ENCODE assay signal across 30 mouse cellular contexts in genomic region chr4:136594006-136594405, GRCm38 (mm10). TPM values are rescaled to one million over a fixed set of nuclear protein-coding genes. Genes with fewer than 3 reads are reported as not detected.
A peak's percentile ranks its signal among the peaks of the same experiment; 100 is the strongest.
DNase-seq lines count a peak whose midpoint lies in the region; TF ChIP-seq lines count a peak whose summit lies in the region.
"Had no signal": no experiment of that assay in that cellular context is flagged by ENCODE, and none has a peak within 500 bp of the region (broad histone marks: within the 10 kb centered on the region; RNA-seq: fewer than 3 reads in every experiment).

No protein-coding gene starts in this region.

- peak overlapping the region; percentile 24 for H3K4me2 ChIP-seq in myocyte (ENCODE audit: low read depth)
- H3K4me2 ChIP-seq: embryonic facial prominence, embryonic 15.5 days; forebrain, embryonic 15.5 days; hindbrain, embryonic 12.5 days had no signal

- TF ChIP-seq CTCF in E14TG2a.4 (conservative IDR thresholded peaks at IDR 0.05; ENCODE audit: low read length), result no peak

- H3K36me3 ChIP-seq in E14TG2a.4 (ENCODE audit: insufficient read depth, low read length), result peaks cover 54% of the 10 kb centered on the region
- no peaks in the 10 kb centered on the region for H3K36me3 ChIP-seq in myocyte (ENCODE audit: control insufficient read depth, insufficient read depth)

- DNase-seq in ES-CJ7 (ENCODE audit: low read depth, low spot score), result peak; percentile 74
- peak; percentile 73 for DNase-seq in ZHBTc4 (ENCODE audit: low read depth, low spot score)
- no peak for DNase-seq in right cerebral cortex, postnatal 36 days (ENCODE audit: low spot score in 2 of 2)
- DNase-seq in urinary bladder, postnatal 36 days (ENCODE audit: low spot score in 2 of 2), result no peak
- no peak for DNase-seq in left cerebral cortex, postnatal 4 days
- DNase-seq: adrenal gland, postnatal 14 days; B cell, adult 2 months; cerebellum, adult 18-20 months; cerebellum, adult 9-11 months; embryo, embryonic 11 days; heart, adult 18-20 months; heart, postnatal 10 days; heart, postnatal 4 days had no signal

- H3K4me3 ChIP-seq in E14TG2a.4 (replicated peaks; ENCODE audit: low read length) (peak overlapping the region; percentile 8; the same call in 1 of the 2 replicates), myocyte (no peak overlapping the region)
- H3K4me3 ChIP-seq: embryonic facial prominence, embryonic 15.5 days; erythroblast, embryonic 14.5 days; forebrain, embryonic 15.5 days; heart, embryonic 10.5 days; hindbrain, embryonic 12.5 days had no signal

- H3ac ChIP-seq in myocyte (ENCODE audit: control insufficient read depth, insufficient read length), result no peak overlapping the region

- peaks cover 94% of the 10 kb centered on the region for H3K4me1 ChIP-seq in E14TG2a.4 (replicated peaks; ENCODE audit: low read depth, low read length)

- intact Hi-C loops in left cerebral cortex, postnatal 4 days (cut with DNase I), result no loop called here

- no peaks in the 10 kb centered on the region for H3K9me3 ChIP-seq in E14TG2a.4 (ENCODE audit: low read length)
- H3K9me3 ChIP-seq: embryonic facial prominence, embryonic 15.5 days; forebrain, embryonic 15.5 days; G1E; heart, embryonic 10.5 days; hindbrain, embryonic 12.5 days had no signal

- no peak for TF ChIP-seq POLR2A in myocyte (IDR thresholded peaks at IDR 0.05; ENCODE audit: insufficient read length, low read depth)

- peaks cover 97% of the 10 kb centered on the region for H3K79me2 ChIP-seq in myocyte (ENCODE audit: control insufficient read depth, insufficient read depth)

- H3K27me3 ChIP-seq in E14TG2a.4 (ENCODE audit: insufficient read depth, low read length) (no peaks in the 10 kb centered on the region), myocyte (ENCODE audit: control insufficient read depth, insufficient read depth, insufficient read length) (no peaks in the 10 kb centered on the region)
- H3K27me3 ChIP-seq: embryonic facial prominence, embryonic 15.5 days; forebrain, embryonic 15.5 days; hindbrain, embryonic 12.5 days had no signal

TF ChIP-seq in myocyte, 11 proteins besides CTCF, POLR2A, EP300 and RAD21:
- TF ChIP-seq POLR2AphosphoS2 (IDR thresholded peaks at IDR 0.05; ENCODE audit: insufficient read length, low read depth) (no peak), REST (IDR thresholded peaks at IDR 0.05; ENCODE audit: insufficient read depth, insufficient read length) (no peak), TCF3 (IDR thresholded peaks at IDR 0.05; ENCODE audit: insufficient read length, low read depth) (no peak), MAX (IDR thresholded peaks at IDR 0.05; ENCODE audit: low read depth) (no peak), TCF12 (IDR thresholded peaks at IDR 0.05; ENCODE audit: insufficient read depth, poor library complexity, severe bottlenecking) (no peak), E2F4 (IDR thresholded peaks at IDR 0.05; ENCODE audit: insufficient read depth) (no peak), SRF (IDR thresholded peaks at IDR 0.05; ENCODE audit: control insufficient read depth, insufficient read length, low read depth) (no peak)

RNA-seq across cellular contexts. Expression of gene Kdm1a, which starts 8.5 kb away (rescaled TPM):
- polyA plus RNA-seq in myocyte (2012; fragmentation: generic; extraction: Trizol), result 52.8 TPM
- total RNA-seq in left cerebral cortex, postnatal 4 days (2021), result 100 to 1,000 TPM; 194 to 205 TPM

RNA-seq across cellular contexts. Expression of gene Tex46, which starts 16.2 kb away (rescaled TPM):
- not detected for polyA plus RNA-seq in myocyte (2012; fragmentation: generic; extraction: Trizol)
- not detected for total RNA-seq in left cerebral cortex, postnatal 4 days (2021)
- total RNA-seq: adrenal gland, postnatal 14 days; G1E; gastrocnemius, adult 8-10 months; gastrocnemius, postnatal 4 days; heart, adult 18-20 months; heart, postnatal 10 days; heart, postnatal 4 days had no signal
- polyA plus RNA-seq: CD4-positive, CD25-positive, alpha-beta regulatory T cell, adult 4 months; embryonic facial prominence, embryonic 11.5 days; embryonic facial prominence, embryonic 15.5 days; erythroblast, embryonic 14.5 days; forebrain, embryonic 11.5 days; forebrain, embryonic 15.5 days; G1E; heart, embryonic 10.5 days; heart, embryonic 14.5 days; hindbrain, embryonic 12.5 days; hindbrain, embryonic 16.5 days; inflammation-experienced regulatory T-cells, adult 6 months; intestine, postnatal 0 days had no signal

RNA-seq across cellular contexts. Expression of gene Lactbl1, which starts 28.4 kb away (rescaled TPM):
- polyA plus RNA-seq in myocyte (2012; fragmentation: generic; extraction: Trizol), result not detected
- total RNA-seq in left cerebral cortex, postnatal 4 days (2021), result under 1 TPM in 1 of 2 experiments, not detected in 1; 0.12 TPM
- total RNA-seq: adrenal gland, postnatal 14 days; G1E; gastrocnemius, adult 8-10 months; gastrocnemius, postnatal 4 days; heart, adult 18-20 months; heart, postnatal 10 days; heart, postnatal 4 days had no signal
- polyA plus RNA-seq: embryonic facial prominence, embryonic 11.5 days; embryonic facial prominence, embryonic 15.5 days; forebrain, embryonic 11.5 days; heart, embryonic 10.5 days; heart, embryonic 14.5 days; intestine, postnatal 0 days had no signal

Comparison
In these comparisons a context has a peak if more than half of its experiments do, and no peak if none do; other contexts are left out.
1. DNase-seq: peak in ES-CJ7 (single experiment) and ZHBTc4 (single experiment); none in right cerebral cortex, postnatal 36 days (0 of 2), urinary bladder, postnatal 36 days (0 of 2) and left cerebral cortex, postnatal 4 days (single experiment).